Mouse (Mus musculus): ENCODE data around the gene Htr1f. TPM values are rescaled to one million over a fixed set of nuclear protein-coding genes. Genes with fewer than 3 reads are reported as not detected.
A peak's percentile ranks its signal among the peaks of the same experiment; 100 is the strongest.
"Not testable (repeated sequence)": the region's sequence is repeated elsewhere in the genome, so short reads cannot be mapped to it uniquely, and the experiment has no call there.

Gene Htr1f
- polyA plus RNA-seq (2017; shearing (Covaris generic)) = not detected

DNA sequence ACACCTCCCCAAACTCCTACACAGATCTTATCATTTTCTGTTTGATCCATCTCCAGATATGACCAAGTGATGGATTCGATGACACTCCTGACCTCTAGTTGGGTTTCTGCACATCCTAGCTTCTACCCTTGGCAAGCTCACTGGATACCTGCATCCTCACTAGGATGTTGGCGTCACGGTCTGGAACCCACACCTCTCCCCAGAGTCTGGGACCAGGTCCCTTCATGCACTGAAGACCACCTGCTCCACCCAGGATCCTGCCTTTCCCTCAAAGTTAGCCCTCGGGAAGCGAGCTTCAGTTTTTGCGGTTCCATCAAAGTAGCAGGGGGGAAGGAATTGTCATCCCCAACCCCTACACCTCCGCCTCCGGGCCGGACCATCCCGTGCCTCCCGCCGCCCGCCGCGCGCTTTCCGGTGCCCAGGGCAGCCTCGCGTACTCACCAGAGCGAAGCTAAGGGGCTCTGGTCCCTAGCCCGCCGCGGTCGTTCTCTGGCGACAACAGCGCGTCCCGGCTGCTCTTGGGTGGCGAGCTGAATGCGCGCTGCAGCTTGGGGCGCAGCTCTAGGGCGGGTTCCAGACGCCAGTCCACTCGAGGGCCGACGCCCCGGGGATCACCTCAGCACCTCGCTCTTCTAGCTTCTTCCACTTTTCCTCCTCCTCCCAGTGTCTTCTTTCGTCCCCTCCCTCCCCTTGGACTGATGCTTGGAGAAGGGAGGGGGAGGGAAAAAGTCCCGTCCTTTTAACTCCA lies at the start of gene Htr1f:
Gene Htr1f, minus strand, starts transcription at position 671 of the 748 bp plus-strand sequence.
- ATAC-seq = no peak

DNA sequence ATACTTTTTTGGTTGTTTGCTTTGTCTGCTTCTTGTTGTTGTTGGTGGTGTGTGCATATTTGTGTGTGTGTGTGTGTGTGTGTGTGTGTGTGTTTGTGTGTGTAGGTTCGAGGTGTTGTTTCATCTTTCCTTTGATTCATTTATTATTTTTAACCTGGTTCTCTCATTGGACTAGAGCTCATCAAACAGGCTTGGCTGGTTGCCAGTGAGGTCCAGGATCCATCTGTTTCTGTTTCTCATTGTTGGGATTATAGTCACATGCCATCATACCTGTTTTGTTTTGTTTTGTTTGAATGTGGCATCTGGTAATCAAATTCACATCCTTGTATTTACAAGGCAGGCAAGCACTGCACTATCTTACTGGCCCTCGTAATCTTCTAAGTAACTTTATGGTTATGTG lies 34.1 kb upstream of the Htr1f start:
- no peak for ATAC-seq

DNA sequence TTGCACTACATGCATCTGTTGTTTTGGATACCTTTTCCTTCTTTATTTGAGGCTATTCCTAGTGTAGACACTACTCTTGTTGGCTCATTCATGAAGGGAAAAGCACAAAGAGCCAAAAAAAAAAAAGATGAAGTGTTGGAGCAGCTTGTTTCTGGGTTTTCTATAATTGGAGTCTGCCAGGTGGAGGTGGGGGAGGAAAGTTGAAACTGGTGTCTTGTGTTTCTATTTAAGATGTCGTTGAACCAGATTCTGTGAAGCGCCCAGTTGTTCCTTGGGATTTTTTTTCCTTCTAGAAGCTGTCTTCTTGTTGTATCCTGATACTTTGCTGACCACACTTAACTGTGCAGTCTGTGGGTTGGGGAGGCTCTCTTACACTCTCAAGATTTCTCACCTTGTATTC lies 23.7 kb upstream of the Htr1f start:
- ATAC-seq = no peak

DNA sequence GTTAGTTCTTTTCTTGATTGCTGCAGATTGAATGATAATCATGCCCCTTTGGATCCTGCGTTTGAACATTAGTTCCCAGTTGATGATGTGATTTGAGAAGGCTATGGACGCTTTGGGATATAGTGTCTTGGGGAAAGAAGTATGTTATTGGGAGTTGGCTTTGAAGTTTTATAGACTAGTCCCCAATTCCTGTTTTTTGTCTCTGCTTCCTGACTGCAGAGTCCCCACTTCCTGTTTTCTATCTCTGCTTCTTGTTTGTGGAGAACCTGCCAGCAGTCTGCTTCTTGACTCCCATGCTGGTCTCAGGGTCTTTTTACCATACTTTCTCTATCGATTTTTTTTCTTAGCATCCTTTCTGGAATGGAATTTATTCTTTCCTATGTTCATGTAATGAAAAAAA lies 22.2 kb upstream of the Htr1f start:
- ATAC-seq = no peak

DNA sequence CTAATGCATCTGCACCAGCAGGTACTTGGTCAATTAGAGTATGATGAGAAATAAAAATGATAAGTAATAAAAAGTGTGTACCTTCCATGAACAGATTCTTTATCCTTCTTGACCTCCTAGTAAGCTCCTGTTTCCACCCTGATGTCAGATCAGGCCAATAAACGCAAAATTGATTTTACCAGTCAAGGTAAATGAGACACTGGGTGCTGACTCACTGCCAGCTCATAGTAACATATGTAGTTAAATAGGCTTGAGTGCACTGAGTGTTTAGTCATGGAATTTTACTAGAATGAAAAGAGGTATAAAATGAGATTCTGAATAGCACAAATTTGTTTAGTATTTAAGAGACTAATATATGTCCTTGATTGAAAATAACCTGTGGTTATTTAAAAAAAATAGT lies 6.6 kb upstream of the Htr1f start:
- no peak for ATAC-seq

DNA sequence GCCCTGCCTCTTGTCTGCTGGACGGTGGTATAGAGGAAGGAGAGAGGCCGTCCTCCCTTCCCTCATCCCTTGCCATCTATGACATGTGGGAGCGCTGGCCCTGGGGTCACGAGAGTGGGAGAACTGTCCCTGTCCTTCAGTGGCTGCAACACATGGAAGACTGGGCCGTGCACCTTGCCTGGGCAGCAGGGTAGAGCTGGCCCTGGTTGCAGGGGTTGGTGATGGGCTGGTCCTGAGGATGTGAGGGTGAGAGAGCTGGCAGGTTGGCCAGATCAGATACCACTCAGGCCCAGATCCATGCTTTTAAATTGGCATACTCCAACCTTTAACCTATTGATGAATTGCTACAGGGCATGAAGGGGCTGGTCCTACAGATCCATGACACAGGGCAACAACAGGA lies 12.1 kb downstream of the Htr1f start:
- ATAC-seq = no peak

DNA sequence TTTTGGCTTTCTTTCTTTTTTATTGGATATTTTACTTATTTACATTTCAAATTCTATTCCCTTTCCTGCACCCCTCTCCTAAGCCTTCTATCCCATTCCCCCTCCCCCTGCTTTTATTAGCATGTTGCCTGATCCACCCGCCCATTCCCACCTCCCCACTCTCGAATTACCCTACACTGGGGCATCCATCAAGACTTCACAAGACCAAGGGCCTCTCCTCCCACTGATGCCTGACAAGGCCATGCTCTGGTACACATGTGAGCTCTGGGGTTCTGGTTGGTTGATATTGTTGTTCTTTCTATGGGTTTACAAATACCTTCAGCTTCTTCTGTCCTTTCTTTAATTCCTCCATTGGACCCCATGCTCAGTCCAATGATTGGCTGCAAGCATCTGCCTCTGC lies 22.2 kb downstream of the Htr1f start:
- ATAC-seq = no peak

DNA sequence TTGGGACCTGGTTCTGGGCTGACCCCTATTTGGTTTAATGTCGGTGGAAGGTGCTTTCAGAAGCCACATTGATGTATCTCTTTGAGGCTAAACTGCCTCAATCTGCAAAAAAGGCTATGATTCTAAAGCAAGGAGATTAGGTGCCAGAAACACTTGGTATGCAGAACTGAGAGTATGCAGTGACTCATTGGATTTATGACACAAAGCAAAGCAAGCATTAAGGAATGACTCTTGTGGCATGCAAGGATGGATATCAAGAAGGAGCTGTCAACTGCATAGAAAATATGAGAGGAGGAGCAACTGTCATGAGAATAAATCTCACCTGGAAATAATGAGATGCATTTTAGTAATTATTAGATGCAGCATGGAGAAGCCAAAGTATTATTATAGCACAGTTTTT lies 35.8 kb downstream of the Htr1f start:
- ATAC-seq = no peak

DNA sequence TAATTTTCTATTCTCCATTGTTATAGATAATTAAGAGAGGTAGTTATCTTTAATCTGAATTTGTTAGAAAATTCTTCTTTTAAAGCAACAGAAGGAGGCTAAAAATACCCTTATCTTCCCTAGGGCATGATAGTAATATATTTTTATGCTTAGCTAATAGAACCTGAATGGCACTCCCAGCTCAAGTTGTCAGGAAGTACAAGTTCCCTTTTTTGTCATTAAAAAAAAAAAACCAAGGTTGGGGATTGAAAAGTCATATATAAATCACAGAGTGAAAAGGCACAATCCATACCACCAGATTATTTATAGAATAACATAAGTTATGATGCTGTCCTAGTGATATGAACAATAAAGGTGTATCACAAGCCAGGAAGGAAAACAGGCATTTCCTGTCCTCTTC lies 39.4 kb downstream of the Htr1f start:
- ATAC-seq = no peak

DNA sequence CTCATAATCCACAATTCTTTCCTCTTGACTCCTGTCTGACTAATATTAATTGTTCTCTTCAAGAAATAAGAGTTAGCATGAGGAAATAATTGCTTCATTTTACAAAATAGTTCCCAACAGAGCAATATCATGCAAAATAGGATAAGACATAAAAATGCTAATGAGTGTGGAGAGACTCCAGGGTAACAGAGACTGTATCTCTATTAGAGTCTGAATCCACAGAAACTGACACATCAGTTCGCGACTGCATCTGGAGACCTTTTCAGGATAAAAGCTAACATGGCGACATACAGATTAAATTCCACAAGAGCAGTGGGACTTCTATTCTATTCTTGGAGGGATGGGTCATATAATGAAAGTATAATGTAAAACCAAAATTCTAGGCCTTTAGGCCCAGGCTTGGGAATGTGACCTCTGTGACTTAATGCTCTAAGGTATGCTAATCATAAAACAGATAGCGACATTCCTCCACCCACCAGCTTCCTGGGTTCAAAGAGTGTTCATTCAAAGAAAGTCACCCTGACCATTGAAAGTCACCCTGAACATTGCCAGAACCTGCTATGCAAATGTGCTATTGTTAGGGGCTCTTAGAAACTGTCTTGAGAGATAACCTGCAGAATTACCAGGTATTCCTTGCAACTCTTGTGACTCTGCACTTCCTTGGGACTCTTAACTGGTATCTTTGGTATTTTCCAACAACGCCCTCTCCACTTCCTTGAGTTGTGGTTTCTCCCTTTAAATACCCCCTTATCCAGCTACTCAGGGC lies 67.8 kb downstream of the Htr1f start:
- not testable (repeated sequence) for ATAC-seq

DNA sequence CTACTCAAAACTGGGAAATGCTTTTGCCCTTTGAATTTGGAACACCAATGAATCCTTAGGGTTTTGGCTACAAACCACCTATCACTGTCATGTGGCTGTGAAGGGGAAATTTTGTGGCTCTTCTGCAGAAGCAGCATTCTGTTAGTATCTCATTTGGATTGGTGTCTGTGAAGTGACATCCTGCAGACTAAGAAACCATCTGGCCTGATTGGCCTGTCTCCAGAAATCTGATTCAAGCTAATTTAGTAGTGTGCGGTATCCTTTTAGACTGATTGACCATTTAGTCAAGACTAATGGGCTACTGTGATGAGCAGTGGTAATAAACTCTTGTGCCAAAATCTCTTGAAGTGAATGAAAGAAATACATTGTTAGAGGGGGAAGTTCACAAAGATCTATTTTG lies 76.0 kb downstream of the Htr1f start:
- no peak for ATAC-seq

DNA sequence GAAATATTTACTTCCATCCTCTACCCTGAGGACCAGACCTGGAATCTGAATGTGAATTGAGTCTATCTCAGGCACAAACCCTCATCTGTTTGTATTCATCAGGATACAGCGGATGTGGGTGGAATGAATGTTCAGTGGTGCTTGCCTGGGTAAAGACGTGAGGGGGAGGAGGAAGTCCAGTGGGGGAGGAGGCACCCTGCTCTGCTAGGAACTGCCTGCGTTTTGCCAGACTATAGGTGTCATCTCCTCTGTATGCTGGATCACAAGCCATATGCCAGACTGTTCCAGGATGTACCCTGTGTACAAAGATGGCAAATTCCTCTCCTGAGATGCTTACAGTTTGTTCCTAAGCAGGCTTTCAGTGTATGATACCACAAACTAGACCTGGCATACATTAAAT lies 83.3 kb downstream of the Htr1f start:
- ATAC-seq = no peak

DNA sequence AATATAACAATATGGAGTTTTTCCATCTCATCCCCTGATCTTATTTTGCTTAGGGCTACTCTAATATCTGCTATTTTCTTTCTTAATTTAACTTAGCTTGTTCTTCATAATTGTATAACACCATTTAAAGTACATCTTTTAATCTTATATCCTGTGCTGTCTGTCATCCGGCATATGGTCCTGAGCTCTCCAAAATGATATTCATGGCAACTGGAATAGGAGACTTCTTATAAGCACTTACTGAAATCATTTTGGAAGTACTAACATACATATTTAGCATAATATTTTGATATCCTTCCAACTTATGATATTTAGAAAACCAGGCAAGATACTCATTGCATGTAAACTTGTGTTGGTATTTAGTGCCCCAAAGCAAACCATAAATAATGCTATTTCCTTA lies 86.9 kb downstream of the Htr1f start:
- no peak for ATAC-seq

DNA sequence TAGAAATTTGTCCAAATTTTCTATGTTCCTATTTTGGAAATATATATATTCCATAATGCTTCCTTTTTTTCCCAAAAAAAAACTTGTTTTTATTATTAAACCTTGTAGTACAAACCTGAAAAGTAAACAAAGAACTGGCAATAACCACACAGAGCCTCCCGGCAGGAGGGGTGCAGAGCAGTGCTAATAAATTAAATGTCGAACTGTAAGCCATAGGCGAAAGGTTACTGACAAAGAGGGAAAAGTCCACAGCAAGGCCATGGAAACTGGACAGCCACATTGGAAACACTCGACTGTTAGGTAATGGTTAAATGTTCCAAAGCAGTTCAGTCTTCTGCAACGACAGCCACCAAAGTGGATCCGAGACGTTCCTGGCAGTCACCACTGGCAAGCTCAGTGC lies 87.5 kb downstream of the Htr1f start:
- ATAC-seq = no peak

DNA sequence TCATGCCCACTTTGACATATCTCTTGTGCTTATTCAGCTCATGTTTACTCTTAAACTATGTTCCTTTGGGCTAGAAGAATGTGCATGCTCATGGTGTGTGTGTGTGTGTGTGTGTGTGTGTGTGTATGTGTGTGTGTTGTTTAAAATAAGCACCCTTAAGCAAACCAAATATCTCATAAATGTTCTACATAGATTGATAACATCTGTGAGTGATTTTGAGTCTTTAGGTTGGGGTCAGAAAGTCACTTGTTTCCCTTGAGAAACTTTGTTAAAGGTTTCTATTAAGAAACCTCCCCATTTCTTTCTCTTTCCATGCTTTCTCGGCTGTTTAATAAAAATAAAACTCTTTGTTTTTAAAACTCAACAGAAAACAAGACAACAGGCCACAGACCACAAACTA lies 88.1 kb downstream of the Htr1f start:
- ATAC-seq = no peak

DNA sequence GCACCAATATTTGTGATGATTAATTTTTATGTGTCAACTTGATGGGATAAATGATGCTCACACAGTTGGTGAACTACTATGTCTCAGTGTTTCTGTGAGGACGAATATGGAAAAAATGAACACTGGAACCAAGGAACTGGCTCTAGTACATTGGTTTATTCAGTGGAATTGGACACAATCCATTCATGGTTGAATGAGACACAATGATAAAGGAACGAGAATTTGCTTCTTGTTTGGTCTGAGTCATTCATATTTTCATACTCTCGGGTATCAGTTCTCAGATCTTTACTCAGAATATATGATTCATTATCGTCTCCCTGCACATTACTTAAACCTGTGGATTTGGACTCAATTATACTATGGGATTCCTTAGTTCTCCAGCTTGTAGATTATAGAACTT lies 90.4 kb downstream of the Htr1f start:
- ATAC-seq = no peak

DNA sequence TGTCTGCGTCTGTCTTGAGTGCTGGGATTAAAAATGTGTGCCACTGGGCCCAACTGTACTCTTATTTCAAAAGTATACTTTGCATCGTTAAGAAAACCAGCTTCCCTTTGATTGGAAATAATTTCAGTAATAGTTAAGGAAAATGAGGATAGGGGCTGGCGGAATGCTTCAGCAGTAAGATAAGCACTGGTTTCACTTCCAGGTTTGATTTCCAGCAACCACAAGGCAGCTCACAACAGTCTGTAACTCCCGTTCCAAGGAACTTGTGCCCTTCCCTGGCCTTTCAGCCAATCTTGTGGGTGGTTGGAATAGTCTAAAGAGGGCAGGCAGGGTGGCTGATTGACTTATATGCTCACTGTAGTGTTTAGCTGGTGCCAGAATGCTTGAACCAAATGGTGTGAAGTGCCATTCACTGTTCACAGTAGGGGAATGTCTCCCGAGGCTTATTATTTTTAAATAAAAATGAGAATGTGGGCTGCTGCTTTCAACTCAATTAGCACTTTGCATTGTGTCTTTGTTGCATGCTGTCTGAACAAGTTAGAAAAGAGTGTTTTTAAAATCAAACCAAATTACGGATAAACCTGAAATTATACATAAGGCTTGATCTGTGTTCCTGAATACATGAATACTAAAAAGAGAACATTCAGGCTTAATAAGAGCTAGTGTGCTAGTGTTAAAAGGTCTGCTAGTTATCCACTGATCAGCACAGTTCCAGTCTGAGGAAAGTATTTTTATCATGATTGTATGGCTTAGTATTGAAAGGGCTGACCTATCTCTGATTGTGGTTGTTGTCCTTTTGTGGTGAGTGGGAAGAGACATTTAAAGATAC lies 103.4 kb downstream of the Htr1f start:
- ATAC-seq = no peak

DNA sequence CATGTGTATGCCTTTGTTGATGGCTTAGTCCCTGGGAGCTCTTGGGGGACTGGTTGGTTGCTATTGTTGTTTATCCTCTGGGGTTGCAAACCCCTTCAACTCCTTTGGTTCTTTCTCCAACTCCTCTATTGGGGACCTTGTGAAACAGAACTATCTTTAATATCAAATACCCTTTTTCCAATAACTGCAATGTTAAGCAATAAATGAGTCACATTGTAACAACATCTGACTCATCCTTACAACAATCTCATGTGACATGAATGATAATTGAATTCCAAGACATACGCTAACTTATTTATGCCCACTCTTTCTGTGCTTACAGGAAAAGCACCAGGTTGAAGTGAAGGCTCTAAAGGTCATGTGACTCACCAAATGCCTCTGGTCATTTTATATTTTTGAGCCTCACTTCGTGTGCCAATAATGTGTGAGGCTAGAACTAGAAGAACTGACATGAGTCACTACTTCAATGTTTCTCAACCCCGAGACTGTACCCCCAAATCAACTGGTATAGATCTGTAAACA lies 116.3 kb downstream of the Htr1f start:
- no peak for ATAC-seq

DNA sequence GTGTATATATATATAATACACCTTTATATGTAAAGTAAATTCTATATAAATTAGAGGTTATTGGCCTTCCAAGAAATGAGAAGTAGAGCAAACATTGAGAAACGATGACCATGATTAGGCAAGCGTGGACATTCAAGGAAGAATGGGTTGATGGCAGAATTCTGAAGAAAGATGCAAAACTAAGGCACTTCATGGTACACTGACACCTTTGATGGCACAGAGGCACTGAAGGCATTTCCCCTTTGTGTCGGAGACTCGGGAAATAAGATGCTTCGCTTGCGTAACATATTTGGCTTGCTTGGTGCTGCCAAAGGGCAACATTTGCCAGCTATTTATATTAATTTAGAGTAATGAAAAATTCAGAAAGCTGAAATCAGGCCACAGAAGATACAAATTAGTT lies 118.1 kb downstream of the Htr1f start:
- ATAC-seq = no peak

DNA sequence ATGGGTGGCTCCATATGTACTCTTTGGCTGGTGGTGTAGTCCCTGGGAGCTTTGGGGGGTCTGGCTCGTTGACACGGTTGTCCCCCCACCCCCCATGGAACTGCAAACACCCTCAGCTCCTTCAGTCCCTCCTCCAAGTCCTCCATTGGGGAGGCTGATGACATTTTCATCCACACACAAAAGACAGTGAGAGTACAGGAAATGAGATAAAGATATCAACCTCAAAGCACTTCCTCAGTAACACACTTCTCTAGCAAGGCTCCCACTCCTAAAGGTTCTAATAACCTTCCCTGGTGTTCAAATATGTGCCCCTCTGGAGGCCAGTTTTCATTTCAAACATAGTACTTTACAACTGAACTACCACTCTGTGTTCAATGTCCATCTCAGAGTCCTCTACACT lies 118.6 kb downstream of the Htr1f start:
- ATAC-seq = peak; percentile 43

DNA sequence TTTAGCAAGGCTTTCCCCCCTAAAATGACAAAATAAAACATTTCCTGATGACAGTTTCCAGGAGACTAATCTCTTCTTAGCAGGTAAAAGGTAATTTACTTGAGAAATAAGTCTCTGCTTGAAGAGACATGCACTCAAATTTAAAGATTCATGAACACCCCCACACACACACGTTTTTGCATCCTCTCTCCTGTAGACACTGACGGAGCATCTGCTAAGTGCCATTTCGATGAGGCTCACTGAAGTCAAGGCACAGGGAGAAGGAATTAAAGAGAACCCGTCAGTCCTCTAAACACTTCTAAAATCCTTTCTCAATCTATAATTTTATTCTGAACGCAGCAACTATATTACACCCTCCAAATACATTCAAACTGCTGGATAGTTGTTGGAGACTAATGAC lies 131.0 kb downstream of the Htr1f start:
- no peak for ATAC-seq

DNA sequence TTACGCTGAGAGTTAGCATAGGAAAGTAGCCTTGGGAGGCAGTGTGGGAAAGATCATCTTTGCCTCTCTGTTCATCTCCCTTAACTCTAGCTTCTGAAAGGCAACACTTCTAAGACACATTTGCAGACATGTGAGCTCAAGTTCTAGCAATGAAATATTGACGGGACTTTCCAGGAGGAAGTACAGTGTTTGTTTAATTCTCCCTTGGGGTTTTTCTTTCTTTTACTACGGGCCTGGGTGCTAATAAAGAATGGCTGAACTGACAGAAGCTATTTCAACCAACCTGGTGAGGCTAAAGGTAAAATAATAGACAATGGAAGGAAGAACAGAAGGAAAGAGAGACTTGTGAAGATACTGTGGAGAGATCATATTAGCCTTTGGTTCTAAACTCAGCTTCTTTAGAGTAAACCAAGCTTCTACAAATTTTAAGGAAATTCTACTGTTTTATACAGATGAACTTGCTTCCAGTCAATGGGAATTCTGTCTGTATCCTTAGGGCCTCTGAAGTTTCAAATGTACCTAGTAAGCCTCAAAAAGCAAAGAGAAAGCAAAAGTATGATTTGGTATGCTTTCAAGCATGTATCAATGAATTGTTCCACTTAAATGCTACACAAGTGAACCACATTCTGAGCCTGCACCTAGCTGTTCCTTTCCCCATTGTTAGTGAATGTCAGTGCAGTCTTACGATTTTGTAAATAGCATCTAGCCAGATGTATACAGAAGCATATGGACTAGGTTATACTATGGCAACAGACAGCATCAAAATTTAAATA lies 131.9 kb downstream of the Htr1f start:
- peak; percentile 52 for ATAC-seq

All from inflammation-experienced regulatory T-cells, adult 6 months (primary cell).